Mouse (Mus musculus) spleen, postnatal 36 days (tissue): ENCODE results near the gene Dync1li1.

ENCODE experiments used
- DNase-seq, 2 experiments: peaks; one replicate each; pipeline ENCODE4 v3.0.0; 2022; ENCODE audit warnings: low spot score in 2 of 2, mixed read lengths in 1 of 2

The Dync1li1 gene

GRCm38 (mm10) chr9:114729911-114730805 is 41.6 kb downstream of the Dync1li1 start:
- peak; percentile 36 to 40 for DNase-seq

GRCm38 (mm10) chr9:114731011-114731755 is 42.6 kb downstream of the Dync1li1 start, which contains the start of gene Cmtm6:
TSS of gene Cmtm6 (plus strand) at chr9:114731116.
- peak; percentile 98 for DNase-seq

GRCm38 (mm10) chr9:114731871-114732682 is 43.5 kb downstream of the Dync1li1 start:
- peak; percentile 47 to 60 for DNase-seq

- no peak for DNase-seq
Measured at GRCm38 (mm10) chr9:114733238-114733637, 44.6 kb downstream of the Dync1li1 start.

GRCm38 (mm10) chr9:114736442-114736841 is 47.9 kb downstream of the Dync1li1 start:
- no peak for DNase-seq

GRCm38 (mm10) chr9:114740336-114740735 is 51.7 kb downstream of the Dync1li1 start:
- no peak for DNase-seq

- peak; percentile 70 to 82 for DNase-seq
Measured at GRCm38 (mm10) chr9:114742731-114743130, 54.1 kb downstream of the Dync1li1 start.

- DNase-seq, result no peak
Measured at GRCm38 (mm10) chr9:114745163-114745562, 56.6 kb downstream of the Dync1li1 start.

GRCm38 (mm10) chr9:114745654-114746053 is 57.1 kb downstream of the Dync1li1 start:
- DNase-seq, result no peak

GRCm38 (mm10) chr9:114747012-114747411 is 58.4 kb downstream of the Dync1li1 start:
- no peak for DNase-seq

- no peak for DNase-seq
Measured at GRCm38 (mm10) chr9:114747466-114747865, 58.9 kb downstream of the Dync1li1 start.

GRCm38 (mm10) chr9:114751582-114751981 is 63.0 kb downstream of the Dync1li1 start:
- DNase-seq, result no peak

- DNase-seq, result peak; percentile 75 to 81
Measured at GRCm38 (mm10) chr9:114752311-114752710, 63.7 kb downstream of the Dync1li1 start.

- DNase-seq, result peak; percentile 96 to 97
Measured at GRCm38 (mm10) chr9:114752863-114753484, 64.4 kb downstream of the Dync1li1 start.

GRCm38 (mm10) chr9:114758272-114758671 is 69.7 kb downstream of the Dync1li1 start:
- no peak for DNase-seq

GRCm38 (mm10) chr9:114758801-114759200 is 70.2 kb downstream of the Dync1li1 start:
- DNase-seq, result no peak

GRCm38 (mm10) chr9:114759886-114760285 is 71.3 kb downstream of the Dync1li1 start:
- DNase-seq, result no peak

- no peak for DNase-seq
Measured at GRCm38 (mm10) chr9:114760353-114760752, 71.8 kb downstream of the Dync1li1 start.

- no peak for DNase-seq
Measured at GRCm38 (mm10) chr9:114761848-114762247, 73.3 kb downstream of the Dync1li1 start.

- peak in 1 of 2 experiments; percentile 38 for DNase-seq
Measured at GRCm38 (mm10) chr9:114763341-114763740, 74.8 kb downstream of the Dync1li1 start.

- no peak for DNase-seq
Measured at GRCm38 (mm10) chr9:114767030-114767429, 78.4 kb downstream of the Dync1li1 start.
